Mouse (Mus musculus) lung, postnatal 0 days (tissue): ENCODE results near the gene Zfp36. TPM values are rescaled to one million over a fixed set of nuclear protein-coding genes. Genes with fewer than 3 reads are reported as not detected.

ENCODE experiments used
- ATAC-seq: fragments of 200-750 bp; cut with Nextera tagmentation; 2 replicates; pipeline ENCODE4 v1.8.0; 2017; ENCODE audit warnings: moderate library complexity
- DNase-seq: peaks from one replicate; pipeline ENCODE4 v3.0.0-alpha.2; 2016; ENCODE audit warnings: low spot score
- H3K27ac ChIP-seq: fragments of 300-500 bp; sonication (generic); 2 replicates; pipeline ENCODE4 v1.5.1; 2014; ENCODE audit warnings: antibody characterized with exemption, mild to moderate bottlenecking, low read length, mixed read lengths
- H3K27me3 ChIP-seq: fragments of 300-500 bp; sonication (generic); replicated peaks from 2 replicates; pipeline ENCODE4 v1.6.1; 2014; ENCODE audit warnings: low read length, mixed read lengths; ENCODE audit not compliant: insufficient read depth
- H3K36me3 ChIP-seq: fragments of 300-500 bp; sonication (generic); 2 replicates; pipeline ENCODE4 v1.6.1; 2014; ENCODE audit warnings: low read length, mixed read lengths; ENCODE audit not compliant: insufficient read depth
- H3K4me1 ChIP-seq: fragments of 300-500 bp; sonication (generic); 2 replicates; pipeline ENCODE4 v1.6.1; 2014; ENCODE audit warnings: antibody characterized with exemption, low read depth, low read length, mixed read lengths; ENCODE audit not compliant: insufficient read depth
- H3K4me2 ChIP-seq: fragments of 300-500 bp; sonication (generic); replicated peaks from 2 replicates; pipeline ENCODE4 v1.6.1; 2014; ENCODE audit warnings: low read depth, mild to moderate bottlenecking, low read length, moderate library complexity, mixed read lengths
- H3K4me3 ChIP-seq: fragments of 300-500 bp; sonication (generic); 2 replicates; pipeline ENCODE4 v1.5.1; 2014; ENCODE audit warnings: low read depth, low read length
- H3K9ac ChIP-seq: fragments of 300-500 bp; sonication (generic); replicated peaks from 2 replicates; pipeline ENCODE4 v1.6.1; 2014; ENCODE audit warnings: low read depth, mild to moderate bottlenecking
- H3K9me3 ChIP-seq: fragments of 300-500 bp; sonication (generic); 2 replicates; pipeline ENCODE4 v1.6.1; 2016; ENCODE audit warnings: low read length, mixed read lengths
- CTCF ChIP-seq: IDR thresholded peaks from 2 replicates; pipeline ENCODE4 v1.5.1; 2016; ENCODE audit warnings: antibody characterized with exemption, mild to moderate bottlenecking
- EP300 ChIP-seq: IDR thresholded peaks from 2 replicates; pipeline ENCODE4 v1.6.1; 2016; ENCODE audit warnings: antibody characterized with exemption, mild to moderate bottlenecking, control low read depth
- WGBS: fragments of 180-500 bp; shearing (Covaris S2); extraction: QIAGEN DNeasy Blood & Tissue Kit; methylation state at CpG from one replicate; pipeline ENCODE4 v1.1.7; 2014; 5-methylcytosine and 5-hydroxymethylcytosine counted together
- polyA plus RNA-seq: library from polyadenylated mRNA; unstranded; fragments of >200 nt; fragmentation: Nextera tagmentation; extraction: Ambion mirVana; gene quantifications from 2 replicates; pipeline ENCODE4 v1.2.1, GENCODE M21; 2015

The Zfp36 gene
- polyA plus RNA-seq, 1 experiment from 2014 or later: 48.3 TPM

- no peak overlapping the region for H3K9ac ChIP-seq
- ATAC-seq (peak; percentile 9), DNase-seq (peak; percentile 96)
- H3K4me1 ChIP-seq: peaks cover 17% of the 10 kb centered on the region; the same call in 1 of the 2 replicates
- peak overlapping the region; percentile 95 for H3K27ac ChIP-seq
- peak overlapping the region; percentile 83 for H3K4me3 ChIP-seq
- TF ChIP-seq CTCF (peak; percentile 84), EP300 (peak; percentile 30)
- no peaks in the 10 kb centered on the region for H3K27me3 ChIP-seq
- WGBS: under 1% methylated on average over 9 of the region's 9 CpGs
- no peak overlapping the region; the same call in 1 of the 2 replicates for H3K4me2 ChIP-seq
- H3K36me3 ChIP-seq: peaks cover 8% of the 10 kb centered on the region; the same call in 1 of the 2 replicates
- H3K9me3 ChIP-seq: no peaks in the 10 kb centered on the region
Measured at GRCm38 (mm10) chr7:28373131-28373581, 6.9 kb downstream of the Zfp36 start.

GRCm38 (mm10) chr7:28372251-28373108 lies 7.6 kb downstream of the Zfp36 start, which contains the start of gene Plekhg2:
Gene Plekhg2, minus strand, starts transcription at chr7:28372599.
- WGBS: under 1% methylated on average over 58 of the region's 66 CpGs
- ATAC-seq (peak; percentile 86), DNase-seq (peak; percentile 100)
- Histone ChIP-seq H3K36me3 (peaks cover 9% of the 10 kb centered on the region; the same call in 1 of the 2 replicates), H3K4me2 (peak within 1 kb of the TSS; percentile 96), H3K9ac (peak within 1 kb of the TSS; percentile 92), H3K4me3 (peak within 1 kb of the TSS; percentile 83), H3K27ac (peak within 1 kb of the TSS; percentile 95), H3K9me3 (no peaks in the 10 kb centered on the region), H3K4me1 (peaks cover 17% of the 10 kb centered on the region; the same call in 1 of the 2 replicates), H3K27me3 (no peaks in the 10 kb centered on the region)
- TF ChIP-seq CTCF: peak; percentile 68
- TF ChIP-seq EP300: peak; percentile 78

GRCm38 (mm10) chr7:28371514-28371989 lies 8.5 kb downstream of the Zfp36 start:
- ATAC-seq: no peak
- 0% methylated on average over 31 of the region's 43 CpGs for WGBS
- no peaks in the 10 kb centered on the region for H3K9me3 ChIP-seq
- no peak for TF ChIP-seq EP300
- TF ChIP-seq CTCF: no peak
- peak overlapping the region; percentile 96 for H3K4me2 ChIP-seq
- H3K4me3 ChIP-seq: peak overlapping the region; percentile 83
- DNase-seq: peak; percentile 71
- H3K27ac ChIP-seq: peak overlapping the region; percentile 95
- H3K9ac ChIP-seq: peak overlapping the region; percentile 92
- peaks cover 17% of the 10 kb centered on the region; the same call in 1 of the 2 replicates for H3K4me1 ChIP-seq
- H3K27me3 ChIP-seq: no peaks in the 10 kb centered on the region
- H3K36me3 ChIP-seq: 0 out of 2 replicates have a peak, but pooled peaks cover 14% of the 10 kb centered on the region

DNA sequence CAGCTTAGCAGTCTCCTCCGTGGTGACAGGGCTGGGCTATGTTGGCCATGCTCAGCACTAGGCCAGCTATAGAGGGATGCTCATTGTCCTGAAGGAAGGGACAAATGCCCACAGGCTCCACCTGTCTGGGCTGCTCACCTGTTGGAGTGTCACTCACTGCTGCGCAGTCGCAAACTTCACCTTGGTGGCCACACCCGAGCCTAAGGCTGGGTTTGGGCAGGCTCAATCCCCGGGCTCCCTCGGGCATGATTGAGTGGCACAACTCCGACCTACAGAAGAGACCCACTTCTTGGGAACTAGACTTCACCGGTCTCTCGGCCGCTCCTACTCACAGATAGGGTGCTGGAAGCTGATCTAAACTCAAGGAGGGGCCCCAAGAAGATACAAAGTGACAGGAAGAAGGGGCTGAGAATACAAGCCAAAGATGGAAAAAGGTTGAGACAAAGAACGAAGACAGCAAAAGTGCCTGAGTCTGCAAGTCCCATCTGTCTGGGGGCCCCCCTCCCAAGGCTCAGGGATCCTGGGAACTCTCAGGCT lies 9.0 kb downstream of the Zfp36 start:
- peak overlapping the region; percentile 95 for H3K27ac ChIP-seq
- H3K4me2 ChIP-seq: peak overlapping the region; percentile 96
- H3K9me3 ChIP-seq: no peaks in the 10 kb centered on the region
- WGBS: 3% methylated on average over 11 of the region's 11 CpGs
- DNase-seq: peak; percentile 77
- no peaks in the 10 kb centered on the region for H3K27me3 ChIP-seq
- H3K36me3 ChIP-seq: peaks cover 14% of the 10 kb centered on the region; the same call in 1 of the 2 replicates
- H3K4me3 ChIP-seq: peak overlapping the region; percentile 83
- ATAC-seq: no peak
- TF ChIP-seq EP300 (no peak), CTCF (no peak)
- peaks cover 17% of the 10 kb centered on the region; the same call in 1 of the 2 replicates for H3K4me1 ChIP-seq
- peak overlapping the region; percentile 92 for H3K9ac ChIP-seq

GRCm38 (mm10) chr7:28370051-28370450 lies 10.0 kb downstream of the Zfp36 start:
- no peak overlapping the region for H3K9ac ChIP-seq
- TF ChIP-seq CTCF (no peak), EP300 (no peak)
- no peak for ATAC-seq
- no peaks in the 10 kb centered on the region for H3K27me3 ChIP-seq
- H3K4me1 ChIP-seq: peaks cover 14% of the 10 kb centered on the region; the same call in 1 of the 2 replicates
- H3K4me3 ChIP-seq: no peak overlapping the region
- no peak overlapping the region for H3K27ac ChIP-seq
- H3K36me3 ChIP-seq: peaks cover 24% of the 10 kb centered on the region; the same call in 1 of the 2 replicates
- H3K4me2 ChIP-seq: peak overlapping the region; percentile 96
- DNase-seq: no peak
- WGBS: 89% methylated on average over 14 of the region's 14 CpGs
- H3K9me3 ChIP-seq: no peaks in the 10 kb centered on the region

DNA sequence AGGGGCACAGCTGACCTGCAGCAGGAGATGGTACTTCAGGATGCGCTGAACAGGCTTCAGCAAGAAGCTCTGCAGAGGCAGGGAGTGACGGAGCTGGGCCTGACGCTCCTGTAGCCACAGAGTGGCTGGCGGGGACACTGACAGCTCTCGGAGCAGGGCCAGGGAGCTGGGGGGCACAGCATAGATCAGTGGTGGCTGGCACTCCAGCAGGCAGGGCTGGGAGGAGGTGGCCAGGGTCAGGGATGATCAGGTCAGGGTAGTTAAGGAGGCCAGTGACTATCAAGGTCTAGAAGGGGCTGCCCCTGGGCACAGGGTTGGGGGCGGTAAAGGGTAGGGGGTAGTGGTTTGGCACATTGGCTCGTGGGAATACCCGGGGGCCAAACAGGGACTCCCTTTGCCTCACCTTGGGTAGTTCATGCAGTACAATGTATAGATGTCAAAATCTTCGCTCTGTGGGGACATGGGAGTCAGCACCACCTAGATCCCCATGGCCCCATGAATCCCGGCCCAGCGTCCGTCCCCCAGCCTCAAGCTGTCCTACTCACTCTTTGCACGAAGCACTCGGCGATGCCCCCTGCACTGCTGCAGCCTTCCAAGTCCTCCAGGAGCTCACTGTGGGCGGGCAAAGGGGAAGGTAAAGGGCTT lies 11.7 kb downstream of the Zfp36 start:
- H3K4me1 ChIP-seq: peaks cover 12% of the 10 kb centered on the region; the same call in 1 of the 2 replicates
- no peak for DNase-seq
- H3K4me3 ChIP-seq: no peak overlapping the region
- no peak overlapping the region for H3K4me2 ChIP-seq
- peaks cover 30% of the 10 kb centered on the region for H3K36me3 ChIP-seq
- WGBS: 92% methylated on average over 16 of the region's 16 CpGs
- H3K9ac ChIP-seq: no peak overlapping the region
- no peak overlapping the region for H3K27ac ChIP-seq
- H3K9me3 ChIP-seq: no peaks in the 10 kb centered on the region
- H3K27me3 ChIP-seq: no peaks in the 10 kb centered on the region
- ATAC-seq: no peak
- TF ChIP-seq EP300 (no peak), CTCF (no peak)
